Mouse (Mus musculus): Measurements from ENCODE around the gene Ankrd7. TPM values are rescaled to one million over a fixed set of nuclear protein-coding genes. Genes with fewer than 3 reads are reported as not detected.

The Ankrd7 gene
- polyA plus RNA-seq, 1 experiment from 2014 or later = 0.12 TPM

Other genes with a start within 250 kb of the Ankrd7 start
- gene Lsm8, start 17.7 kb upstream of the Ankrd7 start, polyA plus RNA-seq (2015; fragmentation: Nextera tagmentation; extraction: Ambion mirVana) = 155 and 163 TPM in 2 replicates

Measured in stomach, embryonic 16.5 days (tissue).